Mouse (Mus musculus) kidney, adult 8-10 months (tissue): ENCODE data around the gene Wdr82.

Experiments
- DNase-seq, 2 experiments: peaks; one replicate each; pipeline ENCODE4 v3.0.0; 2022

The Wdr82 gene

GRCm38 (mm10) chr9:106227790-106228429 is 57.2 kb downstream of the Wdr82 start:
- DNase-seq, result no peak

GRCm38 (mm10) chr9:106230051-106230733 is 59.5 kb downstream of the Wdr82 start:
- no peak for DNase-seq

- no peak for DNase-seq
Measured at GRCm38 (mm10) chr9:106230734-106231106, 60.0 kb downstream of the Wdr82 start.

GRCm38 (mm10) chr9:106231220-106231619 is 60.5 kb downstream of the Wdr82 start:
- DNase-seq, result no peak

- no peak for DNase-seq
Measured at GRCm38 (mm10) chr9:106231816-106232215, 61.1 kb downstream of the Wdr82 start.

- no peak for DNase-seq
Measured at GRCm38 (mm10) chr9:106232956-106233355, 62.2 kb downstream of the Wdr82 start.

- DNase-seq, result no peak
Measured at GRCm38 (mm10) chr9:106233953-106234352, 63.2 kb downstream of the Wdr82 start.

GRCm38 (mm10) chr9:106235194-106235830 is 64.6 kb downstream of the Wdr82 start:
- DNase-seq, result peak in 1 of 2 experiments; percentile 77

GRCm38 (mm10) chr9:106236156-106236817 is 65.6 kb downstream of the Wdr82 start:
- peak; percentile 81 to 84 for DNase-seq

GRCm38 (mm10) chr9:106236818-106237211 is 66.1 kb downstream of the Wdr82 start:
- peak; percentile 64 to 79 for DNase-seq

GRCm38 (mm10) chr9:106237401-106237800 is 66.7 kb downstream of the Wdr82 start:
- DNase-seq, result no peak

GRCm38 (mm10) chr9:106237878-106238277 is 67.2 kb downstream of the Wdr82 start:
- no peak for DNase-seq
